Mouse (Mus musculus) kidney, embryonic 15.5 days (tissue): ENCODE results near the gene Dthd1. TPM values are rescaled to one million over a fixed set of nuclear protein-coding genes. Genes with fewer than 3 reads are reported as not detected.

Experiments used
- ATAC-seq: fragments of 200-750 bp; cut with Nextera tagmentation; replicated peaks from 2 replicates; pipeline ENCODE4 v1.8.0; 2017; ENCODE audit warnings: moderate TSS enrichment; ENCODE audit not compliant: low FRiP score
- H3K27ac ChIP-seq: fragments of 300-500 bp; sonication (generic); 2 replicates; pipeline ENCODE4 v1.5.1; 2015; ENCODE audit warnings: mild to moderate bottlenecking, inconsistent platforms
- H3K27me3 ChIP-seq: fragments of 300-500 bp; sonication (generic); 2 replicates; pipeline ENCODE4 v1.6.1; 2015; ENCODE audit warnings: inconsistent platforms
- H3K36me3 ChIP-seq: fragments of 300-500 bp; sonication (generic); 2 replicates; pipeline ENCODE4 v1.6.1; 2015; ENCODE audit warnings: inconsistent platforms
- H3K4me1 ChIP-seq: fragments of 300-500 bp; sonication (generic); 2 replicates; pipeline ENCODE4 v1.6.1; 2015; ENCODE audit warnings: inconsistent platforms
- H3K4me2 ChIP-seq: fragments of 300-500 bp; sonication (generic); 2 replicates; pipeline ENCODE4 v1.6.1; 2015; ENCODE audit warnings: moderate library complexity, mild to moderate bottlenecking, inconsistent platforms
- H3K4me3 ChIP-seq: fragments of 300-500 bp; sonication (generic); replicated peaks from 2 replicates; pipeline ENCODE4 v1.5.1; 2015; ENCODE audit warnings: mild to moderate bottlenecking, inconsistent platforms
- H3K9ac ChIP-seq: fragments of 300-500 bp; sonication (generic); 2 replicates; pipeline ENCODE4 v1.6.1; 2015; ENCODE audit warnings: mild to moderate bottlenecking, inconsistent platforms
- H3K9me3 ChIP-seq: fragments of 300-500 bp; sonication (generic); replicated peaks from 2 replicates; pipeline ENCODE4 v1.6.1; 2016; ENCODE audit warnings: inconsistent platforms
- WGBS: fragments of 180-500 bp; shearing (Covaris S2); methylation state at CpG from one replicate; pipeline ENCODE4 v1.1.7; 2015; ENCODE audit warnings: mixed read lengths; 5-methylcytosine and 5-hydroxymethylcytosine counted together
- polyA plus RNA-seq: library from polyadenylated mRNA; unstranded; fragments of >200 nt; fragmentation: Nextera tagmentation; extraction: Ambion mirVana; gene quantifications from 2 replicates; pipeline ENCODE4 v1.2.1, GENCODE M21; 2015

The Dthd1 gene
- polyA plus RNA-seq, 1 experiment from 2014 or later = not detected

DNA sequence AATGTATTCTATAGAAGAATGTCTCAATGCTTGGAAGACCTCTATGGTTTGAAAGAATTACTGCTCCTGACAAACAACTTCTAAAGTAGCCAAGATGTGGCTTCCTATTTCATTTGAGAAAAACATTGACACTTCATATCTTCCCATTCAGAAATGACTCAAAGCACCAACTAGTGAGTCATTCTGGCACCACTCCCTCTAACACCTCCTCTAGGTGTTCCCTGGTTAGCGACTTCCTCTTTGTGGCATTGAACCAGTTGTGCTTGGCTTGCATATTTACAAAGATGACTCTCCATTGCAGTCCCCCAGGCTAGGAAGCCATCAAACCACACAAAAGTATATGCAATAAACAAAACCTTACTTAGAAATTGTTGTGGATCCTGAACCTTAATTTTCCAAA lies 2.1 kb downstream of the Dthd1 start:
- no peak overlapping the region for H3K4me2 ChIP-seq
- H3K4me3 ChIP-seq = no peak overlapping the region
- 79% methylated on average over 1 of the region's 1 CpGs for WGBS
- no peak for ATAC-seq
- no peaks in the 10 kb centered on the region for H3K36me3 ChIP-seq
- no peaks in the 10 kb centered on the region for H3K9me3 ChIP-seq
- no peaks in the 10 kb centered on the region for H3K27me3 ChIP-seq
- H3K4me1 ChIP-seq = no peaks in the 10 kb centered on the region
- H3K9ac ChIP-seq = no peak overlapping the region
- H3K27ac ChIP-seq = no peak overlapping the region

- no peak overlapping the region for H3K4me2 ChIP-seq
- WGBS = 69% methylated on average over 2 of the region's 2 CpGs
- H3K27me3 ChIP-seq = no peaks in the 10 kb centered on the region
- no peak for ATAC-seq
- no peaks in the 10 kb centered on the region for H3K36me3 ChIP-seq
- H3K4me1 ChIP-seq = no peaks in the 10 kb centered on the region
- H3K9ac ChIP-seq = no peak overlapping the region
- no peak overlapping the region for H3K4me3 ChIP-seq
- no peaks in the 10 kb centered on the region for H3K9me3 ChIP-seq
- no peak overlapping the region for H3K27ac ChIP-seq
These were observed 5.9 kb downstream of the Dthd1 start for GRCm38 (mm10) chr5:62819567-62819966.

GRCm38 (mm10) chr5:62820363-62821271 lies 7.0 kb downstream of the Dthd1 start:
- no peak overlapping the region for H3K9ac ChIP-seq
- no peaks in the 10 kb centered on the region for H3K27me3 ChIP-seq
- H3K4me1 ChIP-seq = no peaks in the 10 kb centered on the region
- no peak overlapping the region for H3K27ac ChIP-seq
- no peak for ATAC-seq
- no peaks in the 10 kb centered on the region for H3K36me3 ChIP-seq
- WGBS = 74% methylated on average over 8 of the region's 8 CpGs
- no peak overlapping the region for H3K4me3 ChIP-seq
- no peak overlapping the region for H3K4me2 ChIP-seq
- no peaks in the 10 kb centered on the region for H3K9me3 ChIP-seq

GRCm38 (mm10) chr5:62842955-62843730 lies 29.5 kb downstream of the Dthd1 start:
- Histone ChIP-seq H3K9ac (no peak overlapping the region), H3K4me2 (no peak overlapping the region), H3K4me1 (no peaks in the 10 kb centered on the region), H3K36me3 (no peaks in the 10 kb centered on the region), H3K4me3 (no peak overlapping the region), H3K9me3 (no peaks in the 10 kb centered on the region), H3K27ac (no peak overlapping the region), H3K27me3 (no peaks in the 10 kb centered on the region)
- no peak for ATAC-seq
- 88% methylated on average over 3 of the region's 3 CpGs for WGBS

- no peak overlapping the region for H3K9ac ChIP-seq
- no peak overlapping the region for H3K4me3 ChIP-seq
- 78% methylated on average over 6 of the region's 6 CpGs for WGBS
- H3K27ac ChIP-seq = no peak overlapping the region
- no peak overlapping the region for H3K4me2 ChIP-seq
- ATAC-seq = no peak
- no peaks in the 10 kb centered on the region for H3K36me3 ChIP-seq
- H3K9me3 ChIP-seq = no peaks in the 10 kb centered on the region
- H3K4me1 ChIP-seq = no peaks in the 10 kb centered on the region
- no peaks in the 10 kb centered on the region for H3K27me3 ChIP-seq
These were observed 33.0 kb downstream of the Dthd1 start for GRCm38 (mm10) chr5:62846571-62847131.

- 78% methylated on average over 2 of the region's 2 CpGs for WGBS
These were observed 37.7 kb downstream of the Dthd1 start for GRCm38 (mm10) chr5:62851337-62851736.

DNA sequence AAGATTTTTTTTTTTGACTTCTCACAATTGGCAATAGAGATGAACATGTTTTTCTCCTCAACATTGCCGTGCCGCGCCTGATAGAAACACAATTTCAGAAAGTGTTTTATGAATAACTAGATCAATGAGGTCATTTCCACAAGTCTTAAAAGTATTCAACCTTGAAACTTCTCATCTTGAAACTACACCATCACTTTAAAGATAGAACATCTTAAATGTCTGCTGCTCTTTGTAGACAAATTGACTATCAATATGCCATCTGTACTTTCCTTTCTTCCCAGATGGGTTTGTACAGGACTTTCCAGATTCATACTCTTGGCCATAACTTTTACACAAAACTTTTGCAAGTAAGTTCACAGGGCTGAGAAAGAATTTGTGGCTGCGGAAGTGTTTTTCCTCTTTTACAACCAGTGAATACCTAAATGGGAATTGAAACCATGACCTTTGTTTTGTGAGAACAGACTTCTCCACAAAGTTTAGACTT lies 40.8 kb downstream of the Dthd1 start:
- 83% methylated on average over 4 of the region's 4 CpGs for WGBS

More at GRCm38 (mm10) chr5:62851337-62851736, 37.7 kb downstream of the Dthd1 start:
- H3K4me2 ChIP-seq = no peak overlapping the region
- no peak overlapping the region for H3K9ac ChIP-seq
- no peak overlapping the region for H3K27ac ChIP-seq
- no peaks in the 10 kb centered on the region for H3K36me3 ChIP-seq
- no peaks in the 10 kb centered on the region for H3K4me1 ChIP-seq
- no peaks in the 10 kb centered on the region for H3K9me3 ChIP-seq
- no peaks in the 10 kb centered on the region for H3K27me3 ChIP-seq
- ATAC-seq = no peak
- H3K4me3 ChIP-seq = no peak overlapping the region

DNA sequence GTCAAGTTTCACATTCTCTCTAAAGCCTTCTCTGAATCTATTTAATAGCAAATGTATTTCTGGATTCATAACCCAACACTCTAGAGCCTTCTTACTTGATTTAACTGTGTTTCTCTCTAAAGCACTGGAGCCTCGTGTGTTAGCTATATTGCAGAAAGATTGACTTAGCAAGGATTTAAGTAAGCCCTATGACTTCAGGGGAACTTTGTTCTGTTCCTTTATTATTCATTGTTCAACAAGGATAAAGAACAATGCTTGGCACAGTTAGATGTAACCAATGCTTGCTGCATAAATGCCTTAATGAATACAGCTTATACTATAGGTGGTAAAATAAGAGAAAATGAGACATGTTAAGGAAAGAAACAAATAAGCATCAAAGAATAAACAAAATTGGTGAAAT lies 43.9 kb downstream of the Dthd1 start:
- no peak for ATAC-seq
- Histone ChIP-seq H3K4me2 (no peak overlapping the region), H3K27ac (no peak overlapping the region), H3K36me3 (no peaks in the 10 kb centered on the region), H3K4me3 (no peak overlapping the region), H3K9me3 (no peaks in the 10 kb centered on the region), H3K9ac (no peak overlapping the region), H3K27me3 (no peaks in the 10 kb centered on the region), H3K4me1 (no peaks in the 10 kb centered on the region)
- 82% methylated on average over 1 of the region's 1 CpGs for WGBS

More for the DNA sequence above, 40.8 kb downstream of the Dthd1 start:
- H3K27me3 ChIP-seq = no peaks in the 10 kb centered on the region
- no peak overlapping the region for H3K4me2 ChIP-seq
- H3K4me3 ChIP-seq = no peak overlapping the region
- no peaks in the 10 kb centered on the region for H3K4me1 ChIP-seq
- H3K9ac ChIP-seq = no peak overlapping the region
- H3K27ac ChIP-seq = no peak overlapping the region
- H3K36me3 ChIP-seq = no peaks in the 10 kb centered on the region
- no peaks in the 10 kb centered on the region for H3K9me3 ChIP-seq
- no peak for ATAC-seq

DNA sequence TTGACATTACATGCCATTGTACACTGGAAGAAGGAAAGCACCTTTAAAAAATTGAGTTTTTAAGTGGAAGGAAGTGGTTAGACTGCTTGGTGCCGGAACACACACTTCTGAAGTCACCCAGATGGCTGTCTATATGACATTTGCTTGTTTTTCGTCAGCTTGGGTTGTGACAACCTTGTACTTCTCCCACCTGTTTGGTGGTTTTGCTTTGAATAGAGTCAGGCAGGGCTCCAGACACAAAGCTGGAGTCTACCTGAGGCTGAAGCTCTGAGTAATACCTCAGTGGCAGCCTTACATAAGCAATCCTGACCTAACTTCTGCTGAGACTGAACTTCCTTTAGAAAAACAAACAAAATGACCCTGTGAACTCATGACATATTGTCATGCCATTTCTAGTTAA lies 44.7 kb downstream of the Dthd1 start:
- Histone ChIP-seq H3K36me3 (no peaks in the 10 kb centered on the region), H3K27me3 (no peaks in the 10 kb centered on the region), H3K4me1 (no peaks in the 10 kb centered on the region), H3K9me3 (no peaks in the 10 kb centered on the region), H3K4me3 (no peak overlapping the region), H3K27ac (no peak overlapping the region), H3K4me2 (no peak overlapping the region), H3K9ac (no peak overlapping the region)
- 63% methylated on average over 2 of the region's 2 CpGs for WGBS
- ATAC-seq = no peak

GRCm38 (mm10) chr5:62864348-62864747 lies 50.7 kb downstream of the Dthd1 start:
- Histone ChIP-seq H3K36me3 (no peaks in the 10 kb centered on the region), H3K27ac (no peak overlapping the region), H3K4me3 (no peak overlapping the region), H3K4me1 (no peaks in the 10 kb centered on the region), H3K27me3 (no peaks in the 10 kb centered on the region), H3K4me2 (no peak overlapping the region), H3K9me3 (no peaks in the 10 kb centered on the region), H3K9ac (no peak overlapping the region)
- no peak for ATAC-seq
- WGBS = 80% methylated on average over 3 of the region's 3 CpGs

GRCm38 (mm10) chr5:62867003-62867402 lies 53.4 kb downstream of the Dthd1 start:
- Histone ChIP-seq H3K36me3 (no peaks in the 10 kb centered on the region), H3K4me1 (no peaks in the 10 kb centered on the region), H3K9me3 (no peaks in the 10 kb centered on the region), H3K27me3 (no peaks in the 10 kb centered on the region), H3K4me3 (no peak overlapping the region), H3K9ac (no peak overlapping the region), H3K4me2 (no peak overlapping the region), H3K27ac (no peak overlapping the region)
- ATAC-seq = no peak

- Histone ChIP-seq H3K9ac (no peak overlapping the region), H3K4me2 (no peak overlapping the region), H3K36me3 (no peaks in the 10 kb centered on the region), H3K27ac (no peak overlapping the region), H3K9me3 (no peaks in the 10 kb centered on the region), H3K27me3 (no peaks in the 10 kb centered on the region), H3K4me3 (no peak overlapping the region), H3K4me1 (no peaks in the 10 kb centered on the region)
- ATAC-seq = no peak
- 49% methylated on average over 1 of the region's 1 CpGs for WGBS
These were observed 65.9 kb downstream of the Dthd1 start for GRCm38 (mm10) chr5:62879530-62879929.
